Mouse (Mus musculus): ENCODE data around the gene Zfp704. TPM values are rescaled to one million over a fixed set of nuclear protein-coding genes. Genes with fewer than 3 reads are reported as not detected.
A peak's percentile ranks its signal among the peaks of the same experiment; 100 is the strongest.

The Zfp704 gene
- polyA plus RNA-seq (2012; fragmentation: generic; extraction: Trizol) = 0.80 TPM

- peak within 1 kb of the TSS; percentile 51 for H3K4me3 ChIP-seq
- no peaks in the 10 kb centered on the region for H3K36me3 ChIP-seq (ENCODE audit: control insufficient read depth, insufficient read depth)
- H3K27me3 ChIP-seq (ENCODE audit: control insufficient read depth, insufficient read depth, insufficient read length) = peaks cover 6% of the 10 kb centered on the region
- peak within 1 kb of the TSS; percentile 81 for H3K4me2 ChIP-seq (ENCODE audit: low read depth)
- peak within 1 kb of the TSS; percentile 94 for H3ac ChIP-seq (ENCODE audit: control insufficient read depth, insufficient read length)
- TF ChIP-seq USF1 (IDR thresholded peaks at IDR 0.05; ENCODE audit: low read depth) (no peak), MYOD1 (IDR thresholded peaks at IDR 0.05; ENCODE audit: control insufficient read depth in 1 of 3, insufficient read length in 2 of 3, low read depth in 2 of 3) (peak in 1 of 3 experiments; percentile 6), E2F4 (IDR thresholded peaks at IDR 0.05; ENCODE audit: insufficient read depth) (no peak), REST (IDR thresholded peaks at IDR 0.05; ENCODE audit: insufficient read depth, insufficient read length) (no peak), MYOG (IDR thresholded peaks at IDR 0.05; ENCODE audit: control insufficient read depth in 1 of 3, insufficient read depth in 1 of 3, insufficient read length in 2 of 3, low read depth in 2 of 3) (peak in 1 of 3 experiments; percentile 25), POLR2A (IDR thresholded peaks at IDR 0.05; ENCODE audit: insufficient read length, low read depth) (peak; percentile 57)
- no peaks in the 10 kb centered on the region for H3K79me2 ChIP-seq (ENCODE audit: control insufficient read depth, insufficient read depth)
Observed at GRCm38 (mm10) chr3:9609581-9610341, at the start of gene Zfp704. TSS of gene Zfp704 (minus strand) at chr3:9610085.

- no peak for TF ChIP-seq TCF12 (IDR thresholded peaks at IDR 0.05; ENCODE audit: insufficient read depth, poor library complexity, severe bottlenecking)
- no peak for TF ChIP-seq REST (IDR thresholded peaks at IDR 0.05; ENCODE audit: insufficient read depth, insufficient read length)
- TF ChIP-seq USF1 (IDR thresholded peaks at IDR 0.05; ENCODE audit: low read depth) = no peak
- no peak for TF ChIP-seq MYOG (IDR thresholded peaks at IDR 0.05; ENCODE audit: control insufficient read depth in 1 of 3, insufficient read depth in 1 of 3, insufficient read length in 2 of 3, low read depth in 2 of 3)
- TF ChIP-seq MAX (IDR thresholded peaks at IDR 0.05; ENCODE audit: low read depth) = no peak
- TF ChIP-seq E2F4 (IDR thresholded peaks at IDR 0.05; ENCODE audit: insufficient read depth) = no peak
- no peak for TF ChIP-seq CEBPB (IDR thresholded peaks at IDR 0.05; ENCODE audit: insufficient read depth, poor library complexity, severe bottlenecking)
- no peak for TF ChIP-seq TCF3 (IDR thresholded peaks at IDR 0.05; ENCODE audit: insufficient read length, low read depth)
- no peak for TF ChIP-seq POLR2A (IDR thresholded peaks at IDR 0.05; ENCODE audit: insufficient read length, low read depth)
- TF ChIP-seq SRF (IDR thresholded peaks at IDR 0.05; ENCODE audit: control insufficient read depth, insufficient read length, low read depth) = no peak
- no peak for TF ChIP-seq POLR2AphosphoS2 (IDR thresholded peaks at IDR 0.05; ENCODE audit: insufficient read length, low read depth)
- no peak for TF ChIP-seq MYOD1 (IDR thresholded peaks at IDR 0.05; ENCODE audit: control insufficient read depth in 1 of 3, insufficient read length in 2 of 3, low read depth in 2 of 3)
- Histone ChIP-seq H3K27me3 (ENCODE audit: control insufficient read depth, insufficient read depth, insufficient read length) (peaks cover 33% of the 10 kb centered on the region), H3K4me2 (ENCODE audit: low read depth) (no peak overlapping the region), H3K36me3 (ENCODE audit: control insufficient read depth, insufficient read depth) (no peaks in the 10 kb centered on the region), H3K79me2 (ENCODE audit: control insufficient read depth, insufficient read depth) (no peaks in the 10 kb centered on the region), H3K4me3 (no peak overlapping the region), H3ac (ENCODE audit: control insufficient read depth, insufficient read length) (no peak overlapping the region)
Observed at GRCm38 (mm10) chr3:9633036-9634005, 23.4 kb upstream of the Zfp704 start.

- H3K4me2 ChIP-seq (ENCODE audit: low read depth) = no peak overlapping the region
- H3ac ChIP-seq (ENCODE audit: control insufficient read depth, insufficient read length) = no peak overlapping the region
- H3K27me3 ChIP-seq (ENCODE audit: control insufficient read depth, insufficient read depth, insufficient read length) = peaks cover 40% of the 10 kb centered on the region
- no peaks in the 10 kb centered on the region for H3K36me3 ChIP-seq (ENCODE audit: control insufficient read depth, insufficient read depth)
- no peaks in the 10 kb centered on the region for H3K79me2 ChIP-seq (ENCODE audit: control insufficient read depth, insufficient read depth)
- no peak overlapping the region for H3K4me3 ChIP-seq
- TF ChIP-seq CEBPB (IDR thresholded peaks at IDR 0.05; ENCODE audit: insufficient read depth, poor library complexity, severe bottlenecking) (no peak), MAX (IDR thresholded peaks at IDR 0.05; ENCODE audit: low read depth) (no peak), MYOD1 (IDR thresholded peaks at IDR 0.05; ENCODE audit: control insufficient read depth in 1 of 3, insufficient read length in 2 of 3, low read depth in 2 of 3) (peak in 1 of 3 experiments; percentile 11), USF1 (IDR thresholded peaks at IDR 0.05; ENCODE audit: low read depth) (no peak)
Observed at GRCm38 (mm10) chr3:9629951-9630350, 20.1 kb upstream of the Zfp704 start.

GRCm38 (mm10) chr3:9628041-9628440 is 18.2 kb upstream of the Zfp704 start:
- H3K4me2 ChIP-seq (ENCODE audit: low read depth) = no peak overlapping the region
- no peak overlapping the region for H3ac ChIP-seq (ENCODE audit: control insufficient read depth, insufficient read length)
- no peaks in the 10 kb centered on the region for H3K79me2 ChIP-seq (ENCODE audit: control insufficient read depth, insufficient read depth)
- H3K36me3 ChIP-seq (ENCODE audit: control insufficient read depth, insufficient read depth) = no peaks in the 10 kb centered on the region
- TF ChIP-seq MYOG (IDR thresholded peaks at IDR 0.05; ENCODE audit: control insufficient read depth in 1 of 3, insufficient read depth in 1 of 3, insufficient read length in 2 of 3, low read depth in 2 of 3) (no peak), E2F4 (IDR thresholded peaks at IDR 0.05; ENCODE audit: insufficient read depth) (no peak), REST (IDR thresholded peaks at IDR 0.05; ENCODE audit: insufficient read depth, insufficient read length) (no peak), USF1 (IDR thresholded peaks at IDR 0.05; ENCODE audit: low read depth) (no peak), CEBPB (IDR thresholded peaks at IDR 0.05; ENCODE audit: insufficient read depth, poor library complexity, severe bottlenecking) (no peak), MAX (IDR thresholded peaks at IDR 0.05; ENCODE audit: low read depth) (no peak), SRF (IDR thresholded peaks at IDR 0.05; ENCODE audit: control insufficient read depth, insufficient read length, low read depth) (no peak), MYOD1 (IDR thresholded peaks at IDR 0.05; ENCODE audit: control insufficient read depth in 1 of 3, insufficient read length in 2 of 3, low read depth in 2 of 3) (no peak), TCF12 (IDR thresholded peaks at IDR 0.05; ENCODE audit: insufficient read depth, poor library complexity, severe bottlenecking) (no peak), POLR2A (IDR thresholded peaks at IDR 0.05; ENCODE audit: insufficient read length, low read depth) (no peak), TCF3 (IDR thresholded peaks at IDR 0.05; ENCODE audit: insufficient read length, low read depth) (no peak), POLR2AphosphoS2 (IDR thresholded peaks at IDR 0.05; ENCODE audit: insufficient read length, low read depth) (no peak)
- peaks cover 43% of the 10 kb centered on the region for H3K27me3 ChIP-seq (ENCODE audit: control insufficient read depth, insufficient read depth, insufficient read length)
- no peak overlapping the region for H3K4me3 ChIP-seq
